Mouse (Mus musculus) B cell, adult 2 months (primary cell): ENCODE measurements around the gene Spock1.

ENCODE experiments used
- DNase-seq, 2 experiments: peaks; one replicate each; pipeline ENCODE4 v3.0.0; 2022

The Spock1 gene

DNA sequence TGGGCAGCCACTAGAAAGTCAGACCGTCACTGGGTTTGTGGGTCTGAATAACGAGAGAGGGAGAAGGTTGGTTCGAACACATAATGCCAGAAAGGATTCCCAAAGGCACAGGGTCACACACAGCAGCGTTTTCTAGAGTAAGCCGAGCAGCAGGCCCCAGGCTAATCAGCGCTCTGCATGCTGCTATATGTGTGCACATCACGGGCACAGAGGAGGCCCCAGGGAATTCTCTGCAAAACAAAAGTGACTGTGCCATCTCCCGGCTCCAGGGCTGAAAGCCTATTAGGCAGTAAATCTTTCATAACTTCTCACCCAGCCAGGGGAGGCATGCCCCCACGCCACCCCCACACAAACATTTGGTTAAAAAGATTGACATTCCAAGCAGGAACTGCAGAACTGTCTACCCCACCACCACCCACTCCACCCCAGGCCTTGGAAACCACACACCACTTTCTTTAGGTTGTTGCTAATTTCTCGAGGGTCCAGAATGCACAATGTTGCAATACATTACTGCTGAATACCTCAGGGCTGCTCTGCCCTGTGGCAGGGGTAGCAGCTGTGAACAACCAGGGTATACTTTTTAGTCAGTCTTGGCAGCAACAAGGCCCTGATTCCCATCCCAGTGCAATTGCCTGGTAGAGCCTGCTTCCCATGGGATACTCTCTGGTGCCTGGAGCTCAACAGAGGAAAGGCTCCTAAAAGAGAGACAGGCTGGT lies 319.4 kb downstream of the Spock1 start:
- DNase-seq: no peak

- no peak for DNase-seq
Measured at GRCm38 (mm10) chr13:57585131-57585530, 323.0 kb downstream of the Spock1 start.

DNA sequence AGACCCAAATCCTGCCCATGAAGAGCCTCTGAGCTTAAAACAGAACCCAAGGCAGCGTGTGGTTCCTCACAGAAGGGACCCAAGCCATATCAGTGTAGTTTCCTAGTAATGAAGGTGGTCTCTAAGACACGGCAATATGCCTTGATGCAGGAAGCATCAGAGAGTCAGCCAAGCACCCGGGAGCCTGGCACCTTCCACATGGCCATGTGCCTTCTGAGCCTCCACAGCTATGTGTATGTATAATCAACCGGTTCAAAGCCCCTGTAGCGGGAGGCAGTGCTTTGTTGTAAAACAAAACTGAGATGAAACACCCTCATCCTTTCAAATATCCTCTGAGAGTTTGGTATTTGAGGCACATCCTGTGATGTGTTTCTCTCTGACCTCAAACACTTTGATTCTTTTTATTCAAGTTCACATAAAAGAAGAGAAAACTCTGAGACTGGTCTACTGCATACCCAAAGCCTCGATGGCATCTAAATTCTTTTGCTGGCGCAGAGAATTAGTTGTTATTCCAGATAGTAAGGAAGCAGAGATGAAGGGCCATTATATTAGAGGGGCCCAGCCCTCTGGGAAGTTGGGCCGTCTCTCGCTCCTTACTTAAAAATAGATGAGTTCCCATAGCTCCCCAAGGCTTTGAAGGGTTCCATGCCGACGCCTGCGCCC lies 325.7 kb downstream of the Spock1 start:
- DNase-seq: no peak

- DNase-seq: no peak
Measured at GRCm38 (mm10) chr13:57577541-57578244, 330.4 kb downstream of the Spock1 start.

DNA sequence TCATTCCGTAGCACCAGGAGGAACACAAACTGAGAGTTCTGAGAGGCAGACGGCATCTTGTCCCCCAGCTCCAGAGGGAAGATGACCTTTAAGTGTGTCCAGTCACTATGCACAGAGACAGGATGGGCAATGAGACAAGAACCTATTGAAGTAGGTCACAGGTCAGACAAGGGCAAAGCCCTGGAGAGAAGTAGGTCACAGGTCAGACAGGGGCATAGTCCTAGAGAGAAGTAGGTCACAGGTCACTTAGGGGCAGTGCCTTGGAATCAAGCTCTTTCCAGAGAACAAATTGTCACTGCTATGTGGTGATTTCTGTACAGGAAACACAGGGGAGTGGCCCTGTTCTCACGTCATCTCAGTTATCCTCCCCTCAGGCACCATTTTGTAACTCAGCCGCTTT lies 334.6 kb downstream of the Spock1 start:
- no peak for DNase-seq

DNA sequence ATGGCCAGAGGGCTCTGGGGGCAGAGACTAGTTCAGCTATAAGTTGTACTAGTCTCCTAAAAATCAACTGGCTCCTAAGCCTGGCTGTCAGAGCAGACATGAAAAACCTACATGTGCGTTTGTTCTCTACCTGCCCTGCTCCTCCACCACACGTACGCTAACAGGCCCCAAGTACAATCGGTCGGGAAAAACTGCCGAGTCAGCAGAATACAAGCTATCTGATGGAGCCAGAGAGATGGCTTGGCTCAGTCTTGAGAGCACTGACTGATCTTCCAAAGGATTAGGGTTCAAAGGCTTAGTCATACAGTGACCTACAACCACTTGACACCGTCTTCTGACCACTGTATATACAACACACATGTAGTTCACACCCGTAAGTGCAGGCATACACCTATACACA lies 339.7 kb downstream of the Spock1 start:
- no peak for DNase-seq

GRCm38 (mm10) chr13:57555186-57555585 lies 352.9 kb downstream of the Spock1 start:
- DNase-seq: no peak

DNA sequence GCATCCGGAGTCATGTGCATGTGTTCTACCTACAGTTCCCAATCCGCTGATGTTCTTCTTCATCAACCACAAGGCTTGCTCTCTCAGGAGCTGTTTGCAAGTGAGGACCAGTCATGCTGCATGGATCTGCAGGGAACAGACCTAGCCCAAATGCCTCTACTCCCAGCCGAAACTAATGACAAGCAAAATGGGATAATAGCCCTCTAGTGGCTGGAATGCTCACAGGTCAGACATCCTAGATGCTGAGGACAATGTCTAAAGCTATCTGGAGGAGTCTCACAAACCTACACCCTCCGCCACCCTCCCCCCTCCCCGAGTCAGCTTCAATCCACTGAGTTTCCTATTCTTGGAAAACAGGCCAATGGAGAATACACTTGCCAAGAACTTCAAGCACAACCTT lies 358.4 kb downstream of the Spock1 start:
- DNase-seq: no peak

GRCm38 (mm10) chr13:57536988-57537547 lies 371.1 kb downstream of the Spock1 start:
- no peak for DNase-seq

DNA sequence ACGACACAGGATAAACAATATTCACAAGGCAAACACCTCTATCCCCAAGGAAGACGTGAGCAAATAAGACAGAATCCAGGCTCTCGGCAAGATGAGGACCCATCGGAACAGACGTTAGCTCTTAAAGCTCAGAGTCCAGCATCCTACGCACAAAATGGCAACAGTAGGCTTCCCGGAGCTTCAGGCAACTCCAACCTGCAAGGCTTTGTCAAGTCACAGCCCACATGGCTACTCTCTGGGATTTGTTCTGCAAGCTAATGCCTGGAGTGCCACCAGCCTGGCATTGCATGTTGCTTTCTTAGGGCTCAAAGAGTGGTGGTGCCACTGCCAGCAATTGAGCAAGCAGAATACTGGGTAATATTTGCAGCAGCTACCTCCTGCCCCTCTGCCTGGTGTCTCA lies 373.8 kb downstream of the Spock1 start:
- DNase-seq: no peak

- DNase-seq: no peak
Measured at GRCm38 (mm10) chr13:57525946-57526345, 382.2 kb downstream of the Spock1 start.

- no peak for DNase-seq
Measured at GRCm38 (mm10) chr13:57524546-57524945, 383.6 kb downstream of the Spock1 start.

GRCm38 (mm10) chr13:57523366-57523765 lies 384.8 kb downstream of the Spock1 start:
- DNase-seq: no peak

DNA sequence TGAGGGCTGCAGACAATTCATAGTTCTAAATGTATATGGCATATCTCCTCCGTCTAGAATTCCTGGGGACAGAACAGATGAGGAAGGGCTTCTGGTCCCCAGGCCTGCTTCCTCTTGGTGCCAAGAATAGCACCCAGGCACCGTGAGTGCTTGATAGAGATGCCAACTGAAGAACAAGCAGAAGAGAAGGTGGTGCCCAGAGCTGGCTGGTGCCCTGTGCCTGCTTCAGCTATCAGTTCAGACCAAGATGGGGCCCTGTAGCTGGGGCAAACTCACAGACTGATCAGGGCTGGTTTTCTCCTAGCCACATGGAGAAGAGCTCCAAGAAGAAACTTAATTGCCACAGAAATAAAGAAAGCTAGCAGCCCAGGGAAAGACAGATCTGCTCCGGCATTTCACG lies 385.8 kb downstream of the Spock1 start:
- no peak for DNase-seq

- no peak for DNase-seq
Measured at GRCm38 (mm10) chr13:57521152-57521551, 387.0 kb downstream of the Spock1 start.

GRCm38 (mm10) chr13:57519790-57520189 lies 388.3 kb downstream of the Spock1 start:
- DNase-seq: no peak

GRCm38 (mm10) chr13:57515737-57516136 lies 392.4 kb downstream of the Spock1 start:
- no peak for DNase-seq

- DNase-seq: no peak
Measured at GRCm38 (mm10) chr13:57501552-57501951, 406.6 kb downstream of the Spock1 start.

GRCm38 (mm10) chr13:57496778-57497177 lies 411.4 kb downstream of the Spock1 start:
- DNase-seq: no peak

- no peak for DNase-seq
Measured at GRCm38 (mm10) chr13:57494838-57495237, 413.3 kb downstream of the Spock1 start.

DNA sequence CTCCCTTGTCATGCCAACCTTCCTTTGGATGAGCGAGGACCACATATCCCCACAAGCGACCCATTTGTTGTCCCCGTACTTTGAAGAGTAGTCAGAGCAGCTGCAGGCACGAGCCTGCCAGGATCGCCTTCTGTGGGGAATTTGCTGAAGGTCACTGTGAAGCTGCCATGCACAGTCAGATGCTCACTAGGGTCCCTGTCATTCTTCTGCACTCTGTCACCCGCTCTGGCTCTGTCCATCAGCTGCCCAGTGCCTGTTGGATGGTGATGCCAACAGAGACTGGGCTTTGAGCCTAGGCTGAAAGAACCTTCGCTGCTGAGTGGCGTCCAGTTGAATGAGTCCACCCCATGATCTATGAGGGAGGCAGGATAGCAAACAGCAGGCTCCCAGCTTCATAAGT lies 419.2 kb downstream of the Spock1 start:
- no peak for DNase-seq

- no peak for DNase-seq
Measured at GRCm38 (mm10) chr13:57484426-57485168, 423.5 kb downstream of the Spock1 start.

DNA sequence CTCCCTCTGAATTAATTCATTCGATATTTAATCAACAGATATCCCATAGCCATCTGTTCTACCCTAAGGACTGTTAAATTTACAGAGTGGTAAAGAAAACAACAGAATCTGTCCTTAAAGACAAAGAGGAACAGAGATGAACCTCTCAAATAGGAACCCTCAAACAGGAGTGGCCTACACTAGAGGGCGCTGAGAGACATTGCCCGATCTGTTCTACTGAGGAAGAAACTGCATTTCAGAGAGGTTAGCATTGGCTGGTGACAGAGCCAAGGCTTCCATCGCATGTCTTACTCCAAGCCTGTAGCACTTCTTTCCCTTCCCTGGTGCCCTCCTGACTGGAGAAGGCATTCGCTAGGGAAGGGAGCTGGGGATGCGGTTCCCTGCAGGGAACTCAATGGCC lies 431.4 kb downstream of the Spock1 start:
- DNase-seq: no peak
